Mouse (Mus musculus): ENCODE measurements at regions not wholly inside any gene's neighbourhood (a gene's known extent, or its start where the extent isn't known, plus 50 kb on each side); places are given as distances from the start of the nearest gene placed in this dataset.

- Histone ChIP-seq H3K79me2 (replicated peaks; ENCODE audit: control insufficient read depth, extremely low read depth, insufficient read depth, poor library complexity, severe bottlenecking) (no peaks in the 10 kb centered on the region), H3K4me2 (ENCODE audit: insufficient read depth, low read depth, poor library complexity, severe bottlenecking) (no peak overlapping the region), H3K9me3 (replicated peaks; ENCODE audit: low read length) (peaks cover 3% of the 10 kb centered on the region), H3K27ac (ENCODE audit: insufficient read depth, low read depth) (no peak overlapping the region), H3K4me3 (replicated peaks in 1 of 3; ENCODE audit: low read depth in 2 of 3, low read length in 2 of 3, poor library complexity in 1 of 3) (no peak overlapping the region), H3K27me3 (replicated peaks) (peaks cover 65% of the 10 kb centered on the region), H3K9ac (ENCODE audit: insufficient read depth, low read depth) (no peak overlapping the region), H3K4me1 (ENCODE audit: control insufficient read depth in 1 of 2, insufficient read depth in 2 of 2) (no peaks in the 10 kb centered on the region), H3K36me3 (replicated peaks in 1 of 2; ENCODE audit: control insufficient read depth in 1 of 2, insufficient read depth in 1 of 2, low read length in 1 of 2) (no peaks in the 10 kb centered on the region)
- in situ Hi-C loops (cut with MboI; ENCODE audit: low pct_ligation_motif_present, low pct_unique_long_range_greater_than_20kb, low sequenced_read_pairs) = no loop called here
- TF ChIP-seq NRF1 (IDR thresholded peaks at IDR 0.05; ENCODE audit: low read depth, low read length) = no peak
- no peak for TF ChIP-seq USF1 (IDR thresholded peaks at IDR 0.05; ENCODE audit: low read depth, low read length)
- no peak for TF ChIP-seq USF2 (conservative IDR thresholded peaks at IDR 0.05; ENCODE audit: low read depth, low read length)
- TF ChIP-seq UBTF (IDR thresholded peaks at IDR 0.05; ENCODE audit: low read depth, low read length) = no peak
- TF ChIP-seq CHD1 (IDR thresholded peaks at IDR 0.05; ENCODE audit: low read depth, low read length) = no peak
- TF ChIP-seq E2F4 (IDR thresholded peaks at IDR 0.05; ENCODE audit: insufficient replicate concordance, low read depth, low read length) = no peak
- TF ChIP-seq POLR2AphosphoS2 (IDR thresholded peaks at IDR 0.05; ENCODE audit: low read depth, low read length) = no peak
- TF ChIP-seq KAT2A (IDR thresholded peaks at IDR 0.05; ENCODE audit: insufficient replicate concordance, low read length) = no peak
- TF ChIP-seq SIN3A (IDR thresholded peaks at IDR 0.05; ENCODE audit: low read length) = no peak
- no peak for TF ChIP-seq MAZ (IDR thresholded peaks at IDR 0.05; ENCODE audit: low read depth, low read length)
- no peak for TF ChIP-seq ZKSCAN1 (IDR thresholded peaks at IDR 0.05; ENCODE audit: borderline replicate concordance, low read depth, low read length)
- no peak for TF ChIP-seq PAX5 (IDR thresholded peaks at IDR 0.05; ENCODE audit: low read length)
- no peak for TF ChIP-seq HCFC1 (IDR thresholded peaks at IDR 0.05; ENCODE audit: low read depth, low read length)
- no peak for TF ChIP-seq MAX (IDR thresholded peaks at IDR 0.05; ENCODE audit: low read length)
- TF ChIP-seq SMC3 (IDR thresholded peaks at IDR 0.05; ENCODE audit: low read depth, low read length) = no peak
- TF ChIP-seq BHLHE40 (IDR thresholded peaks at IDR 0.05; ENCODE audit: low read depth, low read length) = no peak
- no peak for TF ChIP-seq MYC (IDR thresholded peaks at IDR 0.05; ENCODE audit: low read depth, low read length)
- TF ChIP-seq MXI1 (IDR thresholded peaks at IDR 0.05; ENCODE audit: low read depth, low read length) = no peak
- no peak for TF ChIP-seq ELF1 (IDR thresholded peaks at IDR 0.05; ENCODE audit: low read depth, low read length)
- dilution Hi-C loops (cut with MboI; ENCODE audit: extremely low pct_ligation_motif_present, extremely low pct_unique_long_range_greater_than_20kb, low sequenced_read_pairs) = no loop called here
- no peak for DNase-seq (ENCODE audit: extremely low read depth)
Measured at GRCm38 (mm10) chr1:73591342-73592099, 532.7 kb downstream of the Tns1 start.

GRCm38 (mm10) chr1:73579680-73580079 lies 544.6 kb downstream of the Tns1 start:
- H3K4me3 ChIP-seq (replicated peaks in 1 of 3; ENCODE audit: low read depth in 2 of 3, low read length in 2 of 3, poor library complexity in 1 of 3) = no peak overlapping the region
- in situ Hi-C loops (cut with MboI; ENCODE audit: low pct_ligation_motif_present, low pct_unique_long_range_greater_than_20kb, low sequenced_read_pairs) = no loop called here
- H3K27ac ChIP-seq (ENCODE audit: insufficient read depth, low read depth) = no peak overlapping the region
- no peaks in the 10 kb centered on the region for H3K36me3 ChIP-seq (replicated peaks in 1 of 2; ENCODE audit: control insufficient read depth in 1 of 2, insufficient read depth in 1 of 2, low read length in 1 of 2)
- no peak overlapping the region for H3K9ac ChIP-seq (ENCODE audit: insufficient read depth, low read depth)
- H3K4me1 ChIP-seq (ENCODE audit: control insufficient read depth in 1 of 2, insufficient read depth in 2 of 2) = no peaks in the 10 kb centered on the region
- H3K9me3 ChIP-seq (replicated peaks; ENCODE audit: low read length) = no peaks in the 10 kb centered on the region
- no peak for TF ChIP-seq NRF1 (IDR thresholded peaks at IDR 0.05; ENCODE audit: low read depth, low read length)
- no peak for TF ChIP-seq MYC (IDR thresholded peaks at IDR 0.05; ENCODE audit: low read depth, low read length)
- TF ChIP-seq RCOR1 (conservative IDR thresholded peaks at IDR 0.05; ENCODE audit: low read depth, low read length) = no peak
- no peaks in the 10 kb centered on the region for H3K79me2 ChIP-seq (replicated peaks; ENCODE audit: control insufficient read depth, extremely low read depth, insufficient read depth, poor library complexity, severe bottlenecking)
- no peak for DNase-seq (ENCODE audit: extremely low read depth)
- dilution Hi-C loops (cut with MboI; ENCODE audit: extremely low pct_ligation_motif_present, extremely low pct_unique_long_range_greater_than_20kb, low sequenced_read_pairs) = no loop called here
- H3K4me2 ChIP-seq (ENCODE audit: insufficient read depth, low read depth, poor library complexity, severe bottlenecking) = no peak overlapping the region
- H3K27me3 ChIP-seq (replicated peaks) = peaks cover 90% of the 10 kb centered on the region
